Mouse (Mus musculus) gastrocnemius, postnatal 4 days (tissue): ENCODE results near the gene Olfr1166. TPM values are rescaled to one million over a fixed set of nuclear protein-coding genes. Genes with fewer than 3 reads are reported as not detected.
"Not testable (repeated sequence)": the region's sequence is repeated elsewhere in the genome, so short reads cannot be mapped to it uniquely, and the experiment has no call there.

Experiments
- DNase-seq, 2 experiments: peaks; one replicate each; pipeline ENCODE4 v3.0.0; 2021 to 2022; ENCODE audit warnings: low spot score in 2 of 2, mixed read lengths in 2 of 2
- long read RNA-seq, 2 experiments: library from polyadenylated mRNA; stranded (forward); transcript quantifications; one replicate each; pipeline ENCODE4 v2.0.0; 2021
- total RNA-seq, 2 experiments: library from RNA; stranded (reverse); gene quantifications; 2 replicates each; pipeline ENCODE4 v1.2.3; 2021

Olfr1166 gene
- not detected for total RNA-seq
- long read RNA-seq, experiment 1: 0 reads
- long read RNA-seq, experiment 2: 0 reads

DNA sequence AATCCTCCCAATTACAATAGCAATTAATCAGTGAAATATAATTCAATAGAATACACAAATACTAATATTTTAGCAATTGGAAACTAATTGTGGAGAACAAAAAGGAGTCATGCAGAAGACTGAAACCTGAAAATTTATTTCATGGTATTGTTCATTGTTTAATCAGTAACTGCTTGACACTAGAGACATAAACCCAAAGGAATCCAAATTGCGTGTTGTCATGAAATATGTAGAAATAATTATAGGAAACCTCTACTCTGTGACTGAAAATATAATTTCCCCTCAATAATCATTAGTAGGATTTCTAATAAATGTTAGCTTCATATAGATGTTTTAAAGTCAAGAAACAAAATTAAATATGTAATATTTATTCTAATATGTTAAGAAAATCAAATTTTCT lies at the start of gene Olfr1166:
Gene Olfr1166, minus strand, starts transcription at position 101 of the 400 bp plus-strand sequence.
- DNase-seq: no peak

DNA sequence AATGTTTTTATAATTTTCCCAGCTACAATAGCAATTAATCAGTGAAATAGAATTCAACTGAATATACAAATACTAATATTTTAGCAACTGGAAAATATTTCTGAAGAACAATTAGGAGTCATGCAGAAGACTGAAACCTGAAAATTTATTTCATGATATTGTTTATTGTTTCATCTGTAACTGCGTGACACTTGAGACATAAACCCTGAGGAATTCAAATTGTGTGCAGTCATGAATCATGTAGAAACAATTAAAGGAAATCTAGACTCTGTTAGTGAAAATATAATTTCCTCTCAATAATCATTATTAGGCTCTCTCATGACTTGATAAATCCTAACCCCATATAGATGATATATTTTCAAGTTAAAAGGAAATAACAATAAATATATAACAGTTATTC lies 27.0 kb upstream of the Olfr1166 start, which contains the start of gene Olfr1167:
Gene Olfr1167, minus strand, starts transcription at position 101 of the 400 bp plus-strand sequence.
- not testable (repeated sequence) for DNase-seq

DNA sequence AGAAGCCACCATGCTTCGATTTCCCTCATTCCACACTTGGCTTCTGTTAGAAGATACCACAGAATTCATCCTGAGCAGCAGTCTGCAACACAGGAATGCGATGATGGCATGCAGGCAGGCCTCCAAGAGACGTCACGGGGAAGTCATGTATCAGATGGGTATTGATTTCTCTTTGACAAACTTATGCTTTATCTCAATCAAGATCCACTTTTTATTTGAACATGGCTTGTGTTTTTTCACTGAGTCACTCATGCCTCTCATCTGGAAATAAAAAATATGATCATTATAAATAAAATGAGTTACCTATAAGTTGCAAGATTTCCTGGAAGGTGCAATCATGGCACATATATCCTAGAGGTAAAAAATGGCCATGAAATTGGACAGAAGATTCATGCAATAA lies 34.2 kb downstream of the Olfr1166 start, which contains the start of gene Olfr1164:
Gene Olfr1164, minus strand, starts transcription at position 101 of the 400 bp plus-strand sequence.
- no peak for DNase-seq

Other genes with a start within 250 kb of the Olfr1166 start
- gene Olfr1153, start 233.3 kb downstream of the Olfr1166 start, total RNA-seq: not detected
- gene Olfr1154, start 223.1 kb downstream of the Olfr1166 start, total RNA-seq: not detected
- not detected for gene Olfr1155, start 183.1 kb downstream of the Olfr1166 start, total RNA-seq
- not detected for gene Olfr1156, start 175.2 kb downstream of the Olfr1166 start, total RNA-seq
- not detected for gene Olfr1157, start 160.0 kb downstream of the Olfr1166 start, total RNA-seq
- not detected for gene Olfr74, start 153.6 kb downstream of the Olfr1166 start, total RNA-seq
- gene Olfr1158, start 138.2 kb downstream of the Olfr1166 start, total RNA-seq: not detected
- not detected for gene Olfr1160, start 120.0 kb downstream of the Olfr1166 start, total RNA-seq
- gene Olfr1161, start 105.5 kb downstream of the Olfr1166 start, total RNA-seq: not detected
- gene Olfr73, start 90.6 kb downstream of the Olfr1166 start, total RNA-seq: not detected
- gene Olfr1162, start 77.1 kb downstream of the Olfr1166 start, total RNA-seq: not detected
- gene Olfr1163, start 56.4 kb downstream of the Olfr1166 start, total RNA-seq: not detected
- gene Olfr1164, start 34.3 kb downstream of the Olfr1166 start, total RNA-seq: not detected
- gene Olfr1167, start 26.9 kb upstream of the Olfr1166 start, total RNA-seq: not detected
- not detected for gene Olfr1168, start 53.6 kb upstream of the Olfr1166 start, total RNA-seq
- gene Olfr1170, start 100.1 kb upstream of the Olfr1166 start, total RNA-seq: not detected
- not detected for gene Olfr1173, start 151.6 kb upstream of the Olfr1166 start, total RNA-seq
- gene Olfr1174-ps, start 186.9 kb upstream of the Olfr1166 start, total RNA-seq: not detected
- not detected for gene Olfr1175-ps, start 198.9 kb upstream of the Olfr1166 start, total RNA-seq
- not detected for gene Olfr1176, start 208.4 kb upstream of the Olfr1166 start, total RNA-seq
- gene Olfr1177-ps, start 218.2 kb upstream of the Olfr1166 start, total RNA-seq: not detected